Mouse (Mus musculus) embryonic fibroblast, embryonic 13.5 days (primary cell): Measurements from ENCODE around the gene Rbfox3.

Experiments used
- CTCF ChIP-seq: IDR thresholded peaks from 2 replicates; pipeline ENCODE4 v1.5.1; 2011; ENCODE audit warnings: mild to moderate bottlenecking, control low read depth, low read length, moderate library complexity, borderline replicate concordance; ENCODE audit not compliant: insufficient read depth
- POLR2A ChIP-seq: IDR thresholded peaks from 2 replicates; pipeline ENCODE4 v1.6.1; 2011; ENCODE audit warnings: low read depth, mild to moderate bottlenecking, control low read depth, low read length, moderate library complexity

- TF ChIP-seq CTCF: no peak
- TF ChIP-seq POLR2A: no peak
These were observed 443.9 kb downstream of the Rbfox3 start for GRCm38 (mm10) chr11:118467441-118468035.
